Mouse (Mus musculus) lung, adult 2 months (tissue): ENCODE results near the gene Fdxacb1. TPM values are rescaled to one million over a fixed set of nuclear protein-coding genes. Genes with fewer than 3 reads are reported as not detected.

Experiments used
- DNase-seq: peaks from one replicate; pipeline ENCODE4 v3.0.0; 2022
- H3K4me1 ChIP-seq: fragments of 200-500 bp; 2 replicates; pipeline ENCODE4 v1.6.1; 2011; ENCODE audit warnings: low read length; ENCODE audit not compliant: control insufficient read depth, insufficient read depth
- H3K4me3 ChIP-seq: fragments of 200-500 bp; replicated peaks from 2 replicates; pipeline ENCODE3; 2011; ENCODE audit warnings: low read depth, mild to moderate bottlenecking, control low read depth, low read length; ENCODE audit errors: extremely low read depth
- CTCF ChIP-seq: fragments of 200-500 bp; IDR thresholded peaks from 2 replicates; pipeline ENCODE4 v1.5.1; 2011; ENCODE audit warnings: mild to moderate bottlenecking, low read length, control low read depth; ENCODE audit not compliant: insufficient read depth
- POLR2A ChIP-seq: fragments of 200-500 bp; IDR thresholded peaks from 2 replicates; pipeline ENCODE4 v1.6.1; 2011; ENCODE audit warnings: low read depth, mild to moderate bottlenecking, control low read depth, low read length, borderline replicate concordance; ENCODE audit errors: extremely low read depth
- WGBS: fragments of 180-500 bp; shearing (Covaris S2); methylation state at CpG from one replicate; pipeline ENCODE4 v1.1.7; 2018; 5-methylcytosine and 5-hydroxymethylcytosine counted together
- polyA plus RNA-seq: library from polyadenylated mRNA; depleted of rRNA; stranded (reverse); fragments of >200 nt; gene quantifications from 2 replicates; pipeline ENCODE4 v1.2.3, GENCODE M21; 2012

Fdxacb1 gene
- polyA plus RNA-seq, 1 experiment = 5.0 TPM

DNA sequence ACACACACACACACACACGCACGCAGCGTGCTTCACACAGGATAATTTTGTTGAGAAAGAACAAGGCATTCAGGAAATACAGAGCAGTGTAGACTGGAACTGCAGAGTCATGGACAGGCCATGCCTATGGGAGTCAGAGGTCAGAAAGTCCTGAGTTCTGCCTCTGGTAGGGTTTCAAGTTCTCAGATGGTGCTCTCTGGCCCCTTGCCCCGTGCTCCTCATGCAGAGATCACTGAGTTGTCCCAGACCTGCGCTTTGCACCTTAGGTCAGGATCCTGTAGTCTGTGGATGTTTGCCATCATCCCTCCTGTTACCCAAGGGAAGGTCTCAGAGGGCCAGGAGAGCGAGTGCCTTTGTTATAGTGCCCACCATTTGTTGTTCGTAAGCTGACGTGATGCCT is 28.7 kb downstream of the Fdxacb1 start:
- TF ChIP-seq POLR2A = no peak
- no peak for TF ChIP-seq CTCF
- H3K4me1 ChIP-seq = no peaks in the 10 kb centered on the region
- no peak for DNase-seq
- no peak overlapping the region for H3K4me3 ChIP-seq
- 91% methylated on average over 8 of the region's 8 CpGs for WGBS

- Histone ChIP-seq H3K4me3 (no peak overlapping the region), H3K4me1 (no peaks in the 10 kb centered on the region)
- DNase-seq = no peak
- no peak for TF ChIP-seq CTCF
- TF ChIP-seq POLR2A = no peak
- WGBS = 91% methylated on average over 7 of the region's 7 CpGs
These were observed 29.6 kb downstream of the Fdxacb1 start for GRCm38 (mm10) chr9:50797641-50798040.

- peak; percentile 33 for DNase-seq
- TF ChIP-seq CTCF = no peak
- TF ChIP-seq POLR2A = no peak
- Histone ChIP-seq H3K4me3 (no peak overlapping the region), H3K4me1 (no peaks in the 10 kb centered on the region)
- 67% methylated on average over 5 of the region's 5 CpGs for WGBS
These were observed 30.3 kb downstream of the Fdxacb1 start for GRCm38 (mm10) chr9:50798368-50798767.

DNA sequence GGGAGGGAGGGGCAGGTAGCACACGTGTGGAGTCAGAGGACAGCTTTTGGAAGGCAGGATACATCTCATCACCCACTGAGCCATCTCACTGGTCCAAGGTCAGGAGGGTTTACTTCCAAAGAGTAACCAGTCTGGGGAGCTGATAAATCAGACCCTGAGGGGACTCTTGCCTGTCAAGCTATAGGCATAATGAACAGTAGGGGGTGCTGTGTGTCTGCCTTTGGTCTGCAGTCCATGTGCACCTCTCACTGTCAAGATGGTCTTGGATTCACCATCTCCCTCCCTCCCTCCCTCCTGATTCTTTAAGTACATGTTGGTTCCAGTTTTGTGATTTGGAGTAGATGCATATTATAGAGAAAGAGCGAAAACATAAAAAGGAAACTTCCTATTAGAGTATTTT is 32.9 kb downstream of the Fdxacb1 start:
- Histone ChIP-seq H3K4me3 (no peak overlapping the region), H3K4me1 (no peaks in the 10 kb centered on the region)
- no peak for TF ChIP-seq POLR2A
- TF ChIP-seq CTCF = peak; percentile 75
- DNase-seq = no peak
- 57% methylated on average over 2 of the region's 2 CpGs for WGBS

DNA sequence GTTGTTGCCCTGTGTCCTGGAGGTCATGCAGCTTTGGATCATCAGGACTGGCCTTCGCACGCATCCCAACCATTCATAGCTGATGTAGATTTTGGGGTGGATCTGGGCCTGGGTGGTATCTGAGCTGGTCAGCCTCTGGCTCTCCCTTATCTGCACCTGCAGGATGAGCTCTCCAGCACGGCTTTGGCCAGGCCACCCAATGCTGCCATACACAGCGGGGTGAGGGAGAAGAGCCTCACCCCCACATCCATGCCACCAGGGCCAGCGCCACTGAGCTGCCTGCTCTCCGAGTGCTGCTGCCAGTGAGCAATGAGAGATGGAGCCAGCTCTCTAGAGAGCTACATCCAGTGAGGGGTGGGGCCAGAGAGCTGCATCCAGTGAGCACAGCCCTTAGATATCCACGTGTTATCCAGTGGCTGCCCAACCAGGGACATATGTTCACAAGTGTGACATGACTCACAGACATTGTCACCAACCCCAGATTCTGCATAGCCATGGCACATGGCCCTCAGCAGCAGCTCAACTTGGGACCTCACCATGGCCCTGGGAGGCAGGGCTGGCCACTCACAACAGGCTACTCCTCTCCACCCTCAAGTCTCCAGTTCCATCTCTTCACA is 35.1 kb downstream of the Fdxacb1 start:
- WGBS = 85% methylated on average over 7 of the region's 7 CpGs
- H3K4me1 ChIP-seq = no peaks in the 10 kb centered on the region
- TF ChIP-seq CTCF (no peak), POLR2A (no peak)
- no peak for DNase-seq
- no peak overlapping the region for H3K4me3 ChIP-seq

DNA sequence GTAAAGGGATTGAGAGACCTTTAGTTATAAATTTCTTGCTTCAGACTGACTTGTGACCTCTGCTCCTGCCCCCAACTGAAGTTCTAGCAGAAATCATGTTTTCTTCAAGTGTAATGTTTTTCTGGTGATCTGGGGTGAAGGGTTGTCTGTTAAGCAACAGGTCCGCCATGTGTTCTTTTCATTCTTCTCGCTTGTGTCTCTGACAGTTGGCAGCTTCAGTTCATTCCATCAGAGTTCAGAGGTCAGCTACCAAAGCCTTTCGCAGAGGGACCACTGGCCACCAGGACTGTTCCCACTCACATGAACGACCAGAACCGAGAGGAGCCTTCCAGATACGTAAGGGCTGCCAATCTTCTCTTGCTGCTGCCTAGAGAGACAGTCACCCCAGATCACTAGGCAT is 40.4 kb downstream of the Fdxacb1 start:
- DNase-seq = no peak
- Histone ChIP-seq H3K4me1 (no peaks in the 10 kb centered on the region), H3K4me3 (no peak overlapping the region)
- no peak for TF ChIP-seq CTCF
- TF ChIP-seq POLR2A = no peak
- whole genome bisulfite sequencing = 72% methylated on average over 6 of the region's 6 CpGs

DNA sequence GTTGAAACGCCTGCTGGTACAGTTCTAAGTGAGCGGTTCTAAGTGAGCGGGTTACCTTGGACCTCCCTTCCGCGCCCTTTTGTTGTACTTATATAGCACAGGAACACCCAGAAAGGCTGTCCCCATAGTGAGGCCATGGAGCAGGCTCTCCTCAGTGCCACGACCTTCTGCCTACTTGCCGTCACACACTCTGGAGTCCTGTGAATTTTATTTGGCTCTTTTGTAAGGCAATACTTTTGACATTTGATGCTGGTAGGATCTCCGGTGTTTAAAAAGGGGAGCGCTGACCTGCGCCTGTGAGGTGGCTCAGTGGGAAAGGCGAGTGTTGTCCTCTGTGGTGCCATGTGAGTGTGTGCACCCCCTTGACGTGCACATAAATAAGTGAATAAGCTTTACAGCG is 41.1 kb downstream of the Fdxacb1 start:
- WGBS = 89% methylated on average over 13 of the region's 13 CpGs
- no peak for DNase-seq

DNA sequence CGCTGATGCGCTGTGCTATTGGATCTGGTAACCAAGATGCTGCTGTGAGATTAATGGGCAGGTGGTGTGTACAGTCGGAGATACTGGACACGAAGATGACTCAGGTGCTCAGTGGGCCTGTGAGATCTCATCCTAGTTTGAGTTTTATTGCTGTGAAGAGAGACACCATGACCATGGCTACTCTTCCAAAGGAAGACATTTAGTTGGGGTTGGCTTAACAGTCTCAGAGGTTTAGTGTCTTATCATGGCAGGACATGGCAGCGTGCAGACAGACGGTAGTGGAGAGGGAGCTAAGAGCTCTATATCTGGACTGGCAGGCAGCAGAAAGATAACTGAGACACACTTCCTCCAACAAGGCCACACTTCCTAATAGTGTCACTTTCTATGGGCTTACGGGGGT is 43.2 kb downstream of the Fdxacb1 start:
- WGBS = 93% methylated on average over 7 of the region's 7 CpGs

More for the DNA sequence above, 41.1 kb downstream of the Fdxacb1 start:
- TF ChIP-seq CTCF (no peak), POLR2A (no peak)
- H3K4me3 ChIP-seq = no peak overlapping the region
- H3K4me1 ChIP-seq = no peaks in the 10 kb centered on the region

DNA sequence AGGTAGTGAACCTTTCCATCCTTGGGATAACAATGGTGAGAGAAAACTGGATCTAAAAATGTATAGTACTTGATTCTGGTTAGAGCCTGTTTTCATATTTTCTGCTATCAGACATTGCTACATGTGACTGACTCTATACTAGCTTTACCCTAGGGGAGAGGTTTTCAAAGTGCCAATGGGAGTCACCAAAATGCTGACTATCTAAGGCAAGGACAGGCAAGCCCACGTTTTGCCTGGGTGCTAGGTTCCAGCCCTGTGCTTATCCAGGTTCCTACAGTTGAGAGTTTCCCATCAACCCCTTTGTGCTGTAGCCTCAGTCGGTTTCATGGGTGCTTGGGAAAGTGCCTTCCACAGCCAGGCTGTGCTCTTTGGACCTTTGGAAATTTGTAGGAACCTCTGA is 43.7 kb downstream of the Fdxacb1 start:
- 87% methylated on average over 2 of the region's 2 CpGs for WGBS
- H3K4me3 ChIP-seq = no peak overlapping the region
- no peaks in the 10 kb centered on the region for H3K4me1 ChIP-seq
- TF ChIP-seq CTCF = no peak
- TF ChIP-seq POLR2A = no peak
- no peak for DNase-seq

More for the DNA sequence above, 43.2 kb downstream of the Fdxacb1 start:
- no peak overlapping the region for H3K4me3 ChIP-seq
- H3K4me1 ChIP-seq = no peaks in the 10 kb centered on the region
- TF ChIP-seq POLR2A (no peak), CTCF (no peak)
- DNase-seq = no peak

GRCm38 (mm10) chr9:50813796-50814195 is 45.8 kb downstream of the Fdxacb1 start:
- WGBS = 96% methylated on average over 5 of the region's 5 CpGs
- DNase-seq = no peak
- TF ChIP-seq CTCF = no peak
- TF ChIP-seq POLR2A = no peak
- Histone ChIP-seq H3K4me1 (no peaks in the 10 kb centered on the region), H3K4me3 (no peak overlapping the region)
